Mouse (Mus musculus) heart, postnatal 0 days (tissue): ENCODE results near the gene Fbrsl1. TPM values are rescaled to one million over a fixed set of nuclear protein-coding genes. Genes with fewer than 3 reads are reported as not detected.

Experiments used
- ATAC-seq: fragments of 200-750 bp; cut with Nextera tagmentation; 2 replicates; pipeline ENCODE4 v1.8.0; 2017; ENCODE audit warnings: low read depth, moderate number of reproducible peaks, moderate library complexity; ENCODE audit not compliant: insufficient read depth
- DNase-seq: peaks from one replicate; pipeline ENCODE4 v3.0.0-alpha.2; 2016; ENCODE audit warnings: low spot score
- H3K27ac ChIP-seq: fragments of 300-500 bp; sonication (generic); 2 replicates; pipeline ENCODE4 v1.5.1; 2014; ENCODE audit warnings: low read depth, mild to moderate bottlenecking
- H3K27me3 ChIP-seq: fragments of 300-500 bp; sonication (generic); 2 replicates; pipeline ENCODE4 v1.6.1; 2014; ENCODE audit warnings: low read length, mixed read lengths; ENCODE audit not compliant: control insufficient read depth, insufficient read depth
- H3K36me3 ChIP-seq: fragments of 300-500 bp; sonication (generic); replicated peaks from 2 replicates; pipeline ENCODE4 v1.6.1; 2014; ENCODE audit warnings: low read length, mixed read lengths; ENCODE audit not compliant: control insufficient read depth, insufficient read depth
- H3K4me1 ChIP-seq: fragments of 300-500 bp; sonication (generic); 2 replicates; pipeline ENCODE4 v1.6.1; 2014; ENCODE audit warnings: antibody characterized with exemption; ENCODE audit not compliant: control insufficient read depth, insufficient read depth
- H3K4me2 ChIP-seq: fragments of 300-500 bp; sonication (generic); 2 replicates; pipeline ENCODE4 v1.6.1; 2014; ENCODE audit warnings: low read depth, mild to moderate bottlenecking, low read length, moderate library complexity
- H3K4me3 ChIP-seq: fragments of 300-500 bp; sonication (generic); 2 replicates; pipeline ENCODE4 v1.5.1; 2014; ENCODE audit warnings: low read depth, low read length
- H3K9ac ChIP-seq: fragments of 300-500 bp; sonication (generic); replicated peaks from 2 replicates; pipeline ENCODE4 v1.6.1; 2014; ENCODE audit warnings: low read depth, low read length, mixed read lengths
- H3K9me3 ChIP-seq: fragments of 300-500 bp; sonication (generic); replicated peaks from 2 replicates; pipeline ENCODE4 v1.6.1; 2016; ENCODE audit warnings: low read length; ENCODE audit not compliant: control insufficient read depth
- CTCF ChIP-seq: IDR thresholded peaks from 2 replicates; pipeline ENCODE4 v1.5.1; 2016; ENCODE audit warnings: antibody characterized with exemption, control low read depth, low read depth
- EP300 ChIP-seq: IDR thresholded peaks from 2 replicates; pipeline ENCODE4 v1.6.1; 2016; ENCODE audit warnings: antibody characterized with exemption, low read depth
- WGBS: fragments of 180-500 bp; shearing (Covaris S2); extraction: QIAGEN DNeasy Blood & Tissue Kit; methylation state at CpG from one replicate; pipeline ENCODE4 v1.1.7; 2014; 5-methylcytosine and 5-hydroxymethylcytosine counted together
- polyA plus RNA-seq: library from polyadenylated mRNA; unstranded; fragments of >200 nt; fragmentation: Nextera tagmentation; extraction: Ambion mirVana; gene quantifications from 2 replicates; pipeline ENCODE4 v1.2.1, GENCODE M21; 2015
- total RNA-seq: library from RNA; depleted of rRNA; stranded (reverse); fragments of >200 nt; gene quantifications from 2 replicates; pipeline ENCODE4 v1.2.3, GENCODE M21; 2014; ENCODE audit warnings: low replicate concordance

Fbrsl1 gene
- total and polyA plus RNA-seq, 2 experiments from 2014 or later, result 7.6 to 19.2 TPM

DNA sequence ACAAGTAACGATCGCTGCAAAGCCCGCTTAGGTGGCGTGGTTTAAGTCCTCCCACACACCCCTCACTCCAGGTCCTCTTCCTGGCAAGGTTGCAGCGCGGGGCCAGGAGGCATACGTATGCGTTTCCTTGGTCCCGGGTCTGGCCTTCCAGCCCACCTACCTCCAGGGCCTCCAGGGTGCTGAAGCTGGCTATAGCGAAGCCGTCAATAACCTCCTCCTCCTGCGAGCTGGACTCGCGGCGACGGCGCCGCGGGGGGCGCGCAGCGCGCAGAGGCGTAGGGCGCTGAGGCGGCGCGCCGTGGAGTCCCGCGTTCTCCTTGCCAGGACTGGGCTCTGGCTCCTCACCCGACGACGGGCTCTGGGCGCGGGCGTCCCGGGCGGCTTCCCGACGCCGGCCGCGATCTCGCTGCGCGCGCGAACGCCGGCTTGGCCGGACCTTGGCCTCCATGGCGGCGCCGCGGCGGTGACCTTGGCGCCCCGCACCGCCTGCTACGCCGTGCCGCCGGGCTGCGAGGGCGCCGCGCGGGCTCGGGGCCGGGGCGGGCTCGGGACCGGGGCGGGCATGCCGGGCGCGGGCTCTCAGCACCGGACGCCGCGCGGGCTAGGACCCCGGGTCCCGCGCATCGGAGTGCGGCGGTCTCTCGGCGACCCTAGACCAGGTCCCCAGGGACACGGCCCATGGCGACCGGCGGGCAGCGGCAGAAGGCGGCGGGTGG, 425 bp downstream of the Fbrsl1 start:
- TF ChIP-seq CTCF (no peak), EP300 (no peak)
- no peaks in the 10 kb centered on the region for H3K9me3 ChIP-seq
- WGBS, result under 1% methylated on average over 91 of the region's 98 CpGs
- peaks cover 32% of the 10 kb centered on the region for H3K4me1 ChIP-seq
- DNase-seq (peak; percentile 26), ATAC-seq (peak; percentile 36)
- no peaks in the 10 kb centered on the region for H3K36me3 ChIP-seq
- H3K9ac ChIP-seq, result peak overlapping the region; percentile 96
- no peaks in the 10 kb centered on the region for H3K27me3 ChIP-seq
- H3K27ac ChIP-seq, result peak overlapping the region; percentile 94
- peak overlapping the region; percentile 73 for H3K4me3 ChIP-seq
- H3K4me2 ChIP-seq, result peak overlapping the region; percentile 86

DNA sequence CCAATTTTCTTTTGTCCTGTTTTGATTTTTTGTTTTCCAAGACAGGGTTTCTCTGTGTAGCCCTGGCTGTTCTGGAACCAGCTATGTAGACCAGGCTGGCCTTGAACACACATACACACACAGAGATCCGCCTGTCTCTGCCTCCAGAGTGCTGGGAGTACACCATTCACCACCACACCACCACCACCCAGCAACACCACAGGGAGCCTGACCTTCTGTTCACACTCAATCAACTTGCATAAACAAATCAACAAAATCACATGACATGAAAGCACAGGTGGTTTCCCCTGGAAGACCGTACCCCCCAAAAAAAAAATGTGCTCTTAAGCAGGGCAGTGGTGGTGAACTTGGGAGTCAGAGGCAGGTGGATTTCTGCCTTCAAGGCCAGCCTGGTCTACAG, 3.8 kb downstream of the Fbrsl1 start:
- Histone ChIP-seq H3K9me3 (no peaks in the 10 kb centered on the region), H3K4me3 (no peak overlapping the region), H3K27ac (no peak overlapping the region), H3K9ac (no peak overlapping the region), H3K36me3 (no peaks in the 10 kb centered on the region), H3K4me1 (peaks cover 41% of the 10 kb centered on the region), H3K27me3 (no peaks in the 10 kb centered on the region), H3K4me2 (no peak overlapping the region)
- WGBS, result 87% methylated on average over 2 of the region's 2 CpGs
- no peak for ATAC-seq
- DNase-seq, result no peak
- no peak for TF ChIP-seq EP300
- TF ChIP-seq CTCF, result no peak

DNA sequence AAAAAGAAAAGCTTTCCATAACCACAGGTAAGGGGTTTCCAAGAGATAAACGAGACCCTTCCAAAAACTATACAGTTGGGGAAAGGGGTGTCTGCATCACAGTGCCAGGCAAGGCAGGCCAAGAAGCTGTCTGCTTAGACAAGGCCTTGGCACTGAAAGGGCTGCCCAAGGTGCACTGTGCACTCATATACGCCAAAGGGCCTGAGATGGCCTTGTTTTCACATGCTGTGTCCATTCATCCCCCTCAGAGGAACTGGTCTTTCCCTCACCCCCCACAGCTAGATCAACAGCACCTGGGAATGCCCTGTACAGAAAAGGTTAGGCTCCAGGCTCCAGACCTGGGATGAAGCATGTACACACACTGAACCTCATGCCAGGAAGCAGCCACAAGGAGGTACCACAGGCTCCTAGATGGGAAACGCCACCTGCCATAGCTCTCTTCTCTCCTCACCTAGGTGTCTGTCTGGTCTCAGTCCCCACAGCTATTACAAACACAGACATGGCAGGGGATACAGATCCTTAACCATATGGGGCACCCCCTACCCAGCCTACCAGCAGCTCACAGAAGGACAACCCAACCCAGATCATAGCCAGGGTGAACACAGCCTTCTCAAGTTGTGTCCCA, 5.2 kb downstream of the Fbrsl1 start:
- Histone ChIP-seq H3K36me3 (no peaks in the 10 kb centered on the region), H3K9ac (no peak overlapping the region), H3K4me1 (peaks cover 43% of the 10 kb centered on the region), H3K27ac (no peak overlapping the region), H3K4me3 (no peak overlapping the region), H3K4me2 (no peak overlapping the region), H3K9me3 (no peaks in the 10 kb centered on the region), H3K27me3 (no peaks in the 10 kb centered on the region)
- TF ChIP-seq CTCF, result no peak
- TF ChIP-seq EP300, result no peak
- ATAC-seq (no peak), DNase-seq (no peak)
- 82% methylated on average over 3 of the region's 3 CpGs for WGBS

DNA sequence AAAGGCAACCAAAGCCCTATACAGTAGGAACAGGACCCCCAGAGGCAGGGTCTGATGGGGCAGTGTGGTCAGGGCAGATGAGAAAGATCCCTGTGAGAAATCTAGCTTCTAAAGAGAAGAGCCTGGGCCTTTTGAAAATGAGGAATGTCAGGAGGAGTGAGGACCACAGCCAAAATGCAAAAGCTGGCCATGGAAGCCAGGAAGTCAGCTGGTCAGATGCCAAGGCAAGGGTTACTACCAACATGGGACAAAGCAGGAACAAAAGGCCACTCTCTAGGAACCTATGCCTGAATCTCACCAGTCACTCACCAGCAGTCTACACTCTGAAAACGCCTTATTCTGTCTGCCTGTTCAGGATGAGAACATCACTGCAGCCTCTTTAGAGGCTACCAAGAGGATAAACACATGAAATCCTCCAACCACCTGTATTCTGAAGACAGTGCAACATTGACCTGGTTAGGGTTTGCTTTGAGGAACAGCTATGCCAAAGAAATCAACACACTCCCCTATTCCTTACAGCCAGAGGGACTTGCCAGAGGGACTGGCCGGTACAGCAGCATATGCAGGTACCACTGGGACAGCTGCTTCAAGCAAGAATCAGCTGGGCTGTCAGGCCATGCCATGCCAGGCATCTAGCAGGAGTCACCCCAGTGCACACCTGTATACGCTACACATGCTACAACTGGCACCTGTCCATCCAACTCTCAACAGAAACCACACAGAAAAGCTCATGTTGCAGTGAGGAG, 8.6 kb downstream of the Fbrsl1 start:
- no peak for TF ChIP-seq EP300
- no peak for TF ChIP-seq CTCF
- H3K27ac ChIP-seq, result no peak overlapping the region
- H3K9me3 ChIP-seq, result no peaks in the 10 kb centered on the region
- 69% methylated on average over 3 of the region's 3 CpGs for WGBS
- no peak overlapping the region for H3K4me3 ChIP-seq
- H3K36me3 ChIP-seq, result no peaks in the 10 kb centered on the region
- ATAC-seq (no peak), DNase-seq (no peak)
- H3K4me2 ChIP-seq, result no peak overlapping the region
- no peaks in the 10 kb centered on the region for H3K27me3 ChIP-seq
- H3K9ac ChIP-seq, result no peak overlapping the region
- H3K4me1 ChIP-seq, result peaks cover 23% of the 10 kb centered on the region

DNA sequence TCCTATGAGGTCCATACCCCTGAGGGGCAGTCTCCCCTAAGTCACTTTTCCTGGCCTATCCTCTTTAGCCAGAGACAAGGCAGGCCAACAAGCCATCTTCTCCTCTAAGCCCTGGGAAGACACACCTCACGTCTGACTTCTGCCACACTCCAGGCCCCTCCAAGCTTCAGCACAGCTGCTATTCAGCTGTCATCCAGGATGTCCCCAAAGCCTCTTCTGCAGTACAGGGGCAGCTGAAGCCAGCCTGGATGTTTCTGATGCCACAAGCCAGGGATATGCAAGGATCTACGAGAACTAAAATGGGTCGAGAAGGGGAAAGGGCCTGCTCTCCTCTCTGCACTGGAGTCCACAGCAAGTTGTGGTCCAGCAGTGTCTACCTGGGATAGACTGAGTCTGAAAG, 9.7 kb downstream of the Fbrsl1 start:
- no peak for ATAC-seq
- Histone ChIP-seq H3K9me3 (no peaks in the 10 kb centered on the region), H3K36me3 (no peaks in the 10 kb centered on the region)

More for the DNA sequence above, 9.7 kb downstream of the Fbrsl1 start:
- Histone ChIP-seq H3K4me2 (no peak overlapping the region), H3K27me3 (no peaks in the 10 kb centered on the region), H3K9ac (no peak overlapping the region), H3K4me1 (peaks cover 27% of the 10 kb centered on the region), H3K4me3 (no peak overlapping the region), H3K27ac (no peak overlapping the region)
- DNase-seq, result no peak
- TF ChIP-seq EP300 (no peak), CTCF (no peak)
- 62% methylated on average over 3 of the region's 3 CpGs for WGBS
